Mouse (Mus musculus): ENCODE data around the gene Ppp1r13l.

DNA sequence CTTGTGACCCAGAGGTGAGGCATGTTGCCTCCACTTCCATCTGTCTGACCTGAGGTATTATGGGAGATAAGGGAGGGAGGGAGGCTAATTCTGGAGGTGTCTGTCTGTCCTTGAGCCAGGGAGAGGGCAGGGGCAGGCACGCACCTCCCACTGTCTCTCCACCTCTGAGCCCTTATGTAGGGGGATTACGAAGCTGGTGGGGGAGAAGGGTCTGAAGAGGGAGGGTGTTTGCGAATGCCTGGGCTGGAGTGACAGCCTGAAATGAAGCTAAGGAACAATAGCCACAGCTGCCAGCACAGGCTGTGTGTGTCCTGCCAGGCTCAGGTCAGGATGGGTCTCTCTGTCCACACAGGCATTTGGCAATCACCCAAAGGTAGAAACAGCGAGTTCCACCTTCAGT lies 2.7 kb downstream of the Ppp1r13l start:
- no peak for TF ChIP-seq CTCF (IDR thresholded peaks at IDR 0.05; ENCODE audit: low read depth, low read length)
- no peak for TF ChIP-seq POLR2A (IDR thresholded peaks at IDR 0.05; ENCODE audit: extremely low read depth, insufficient read depth, low read length)
